Mouse (Mus musculus) natural killer cell, adult 2 months (primary cell): ENCODE data around the gene Gvin1.
"Not testable (repeated sequence)": the region's sequence is repeated elsewhere in the genome, so short reads cannot be mapped to it uniquely, and the experiment has no call there.

Experiments used
- DNase-seq, 2 experiments: peaks; one replicate each; pipeline ENCODE4 v3.0.0; 2022; ENCODE audit warnings: low spot score in 2 of 2

Gene Gvin1

GRCm38 (mm10) chr7:106215177-106215576 is at the start of gene Gvin1:
TSS of gene Gvin1 (minus strand) at chr7:106215326.
- peak; percentile 32 to 51 for DNase-seq

GRCm38 (mm10) chr7:106251844-106252517 is 36.9 kb upstream of the Gvin1 start:
- DNase-seq: no peak

- DNase-seq: no peak
These were observed 33.8 kb upstream of the Gvin1 start for GRCm38 (mm10) chr7:106248922-106249321.

- no peak for DNase-seq
These were observed 33.1 kb upstream of the Gvin1 start for GRCm38 (mm10) chr7:106248245-106248644.

- DNase-seq: no peak
These were observed 30.5 kb upstream of the Gvin1 start for GRCm38 (mm10) chr7:106245601-106246000.

GRCm38 (mm10) chr7:106240484-106241275 is 25.6 kb upstream of the Gvin1 start:
- not testable (repeated sequence) for DNase-seq

GRCm38 (mm10) chr7:106237192-106237465 is 22.0 kb upstream of the Gvin1 start:
- DNase-seq: no peak

GRCm38 (mm10) chr7:106236327-106237191 is 21.4 kb upstream of the Gvin1 start:
- peak; percentile 41 to 77 for DNase-seq

- peak in 1 of 2 experiments; percentile 37 for DNase-seq
These were observed 20.5 kb upstream of the Gvin1 start for GRCm38 (mm10) chr7:106235596-106235995.

GRCm38 (mm10) chr7:106215910-106216309 is 784 bp upstream of the Gvin1 start:
- not testable (repeated sequence) for DNase-seq

- DNase-seq: not testable (repeated sequence)
These were observed 1.4 kb downstream of the Gvin1 start for GRCm38 (mm10) chr7:106213770-106214169.

GRCm38 (mm10) chr7:106206630-106207029 is 8.5 kb downstream of the Gvin1 start:
- not testable (repeated sequence) for DNase-seq

GRCm38 (mm10) chr7:106177065-106177464 is 38.1 kb downstream of the Gvin1 start:
- not testable (repeated sequence) for DNase-seq

- not testable (repeated sequence) for DNase-seq
These were observed 69.9 kb downstream of the Gvin1 start for GRCm38 (mm10) chr7:106145013-106145754.

- not testable (repeated sequence) for DNase-seq
These were observed 73.8 kb downstream of the Gvin1 start for GRCm38 (mm10) chr7:106141128-106141895.

GRCm38 (mm10) chr7:106117090-106117948 is 97.8 kb downstream of the Gvin1 start:
- not testable (repeated sequence) for DNase-seq
